Mouse (Mus musculus): ENCODE data around the gene Slc26a9. TPM values are rescaled to one million over a fixed set of nuclear protein-coding genes. Genes with fewer than 3 reads are reported as not detected.

Gene Slc26a9
- polyA plus RNA-seq, 1 experiment, result not detected

GRCm38 (mm10) chr1:131736494-131736893 lies 7.3 kb upstream of the Slc26a9 start:
- no peak for DNase-seq (ENCODE audit: low spot score)

GRCm38 (mm10) chr1:131737269-131737668 lies 6.6 kb upstream of the Slc26a9 start:
- peak; percentile 49 for DNase-seq (ENCODE audit: low spot score)

DNA sequence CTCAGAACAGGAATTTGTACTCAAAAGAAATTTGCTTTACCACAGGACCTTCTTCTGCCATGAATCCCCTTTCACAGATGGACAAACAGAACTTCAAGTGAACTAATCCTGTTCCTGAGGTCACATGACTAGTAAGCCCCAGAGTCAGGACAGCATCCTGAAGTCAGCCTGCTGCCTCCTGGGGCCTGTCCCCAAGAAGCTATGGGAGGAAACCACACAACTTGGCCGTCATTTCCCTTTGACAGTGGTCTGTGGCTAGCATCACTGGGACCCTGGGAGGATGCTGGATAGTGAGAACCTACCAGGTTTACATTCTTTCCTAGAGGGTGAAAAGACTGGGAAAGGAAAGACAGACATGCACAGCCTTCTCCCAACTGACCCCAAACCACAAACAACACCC lies 5.1 kb upstream of the Slc26a9 start:
- no peak for DNase-seq (ENCODE audit: low spot score)

GRCm38 (mm10) chr1:131739481-131740160 lies 4.2 kb upstream of the Slc26a9 start:
- no peak for DNase-seq (ENCODE audit: low spot score)

DNA sequence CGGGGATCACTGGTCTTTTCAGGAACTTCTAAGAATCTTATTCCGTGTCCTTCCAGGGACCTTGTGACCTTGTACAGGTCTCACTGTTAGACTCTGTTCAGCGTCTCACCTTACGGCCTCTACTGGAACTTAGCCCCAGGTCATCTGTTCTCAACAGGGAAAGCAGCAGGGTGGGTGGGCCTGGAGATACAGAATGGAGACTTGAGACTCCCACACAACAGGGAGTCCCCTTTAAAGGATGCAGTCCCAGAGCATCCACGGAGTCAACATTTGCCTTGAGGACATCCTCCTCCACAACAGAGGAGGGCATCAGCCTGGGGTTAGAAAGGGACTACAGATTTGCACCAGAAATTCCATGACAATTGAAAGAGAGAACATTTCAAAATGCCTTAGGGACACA lies 1.6 kb downstream of the Slc26a9 start:
- no peak for DNase-seq (ENCODE audit: low spot score)

DNA sequence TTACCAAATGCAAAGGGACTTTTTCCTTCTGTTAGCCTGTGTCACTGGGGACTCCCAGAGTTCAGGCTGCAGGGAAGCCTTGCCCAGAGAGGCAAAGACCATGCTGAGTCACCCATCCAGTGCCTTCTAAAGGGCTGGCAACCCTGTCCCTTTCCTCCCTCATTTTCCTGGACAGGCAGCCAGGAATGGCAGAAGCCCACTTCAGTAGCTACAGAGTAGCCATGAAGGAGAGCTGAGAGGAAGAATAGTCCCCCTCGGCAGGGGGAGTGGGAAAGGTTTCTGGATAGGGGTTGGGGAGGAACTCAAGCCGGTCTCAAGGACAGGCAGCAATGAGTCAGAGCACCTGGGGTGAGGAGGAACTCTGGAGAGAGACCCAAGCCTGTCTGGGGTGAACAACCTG lies 3.9 kb downstream of the Slc26a9 start:
- no peak for DNase-seq (ENCODE audit: low spot score)

GRCm38 (mm10) chr1:131748636-131749035 lies 4.8 kb downstream of the Slc26a9 start:
- no peak for DNase-seq (ENCODE audit: low spot score)

DNA sequence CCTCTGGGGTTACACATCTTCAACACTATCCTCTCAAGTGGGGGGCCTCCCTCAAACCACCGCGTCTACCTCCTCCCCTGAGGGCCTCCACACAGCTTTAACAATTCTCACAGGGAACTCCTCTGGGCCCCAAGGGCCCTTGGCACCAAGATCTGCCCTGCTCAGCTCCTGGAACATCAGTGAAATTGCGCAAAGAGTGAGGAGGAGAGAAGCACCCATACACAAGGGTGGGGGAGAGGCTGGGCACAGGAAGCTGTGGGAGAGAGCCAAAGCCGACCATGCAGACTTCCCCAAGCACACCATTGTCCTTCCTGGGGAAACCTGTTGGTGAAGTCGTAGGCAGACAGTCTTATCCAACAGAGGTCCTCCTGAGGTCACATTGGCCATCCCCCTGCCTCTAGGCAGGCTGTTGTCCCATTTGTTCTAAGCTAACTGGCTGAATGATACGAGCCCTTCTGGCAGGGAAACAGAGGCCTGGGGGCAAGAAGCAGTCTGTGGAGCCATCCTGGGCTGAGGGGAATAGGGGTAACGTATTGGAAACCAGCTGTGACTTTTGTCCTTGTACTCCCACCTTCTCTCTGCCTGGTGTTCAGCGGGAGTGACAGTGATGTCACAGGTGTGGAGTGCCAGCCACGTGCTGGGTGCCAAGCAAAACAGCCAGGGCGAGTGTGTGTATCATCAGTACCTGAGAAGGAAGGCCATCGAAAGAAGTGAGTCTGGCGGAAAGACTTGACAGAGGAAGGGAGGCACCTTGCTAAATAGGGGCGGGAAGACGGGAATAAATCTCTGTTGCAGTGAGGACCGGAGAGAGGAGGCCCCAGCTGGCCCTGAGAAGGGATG lies 6.1 kb downstream of the Slc26a9 start:
- DNase-seq (ENCODE audit: low spot score), result no peak

DNA sequence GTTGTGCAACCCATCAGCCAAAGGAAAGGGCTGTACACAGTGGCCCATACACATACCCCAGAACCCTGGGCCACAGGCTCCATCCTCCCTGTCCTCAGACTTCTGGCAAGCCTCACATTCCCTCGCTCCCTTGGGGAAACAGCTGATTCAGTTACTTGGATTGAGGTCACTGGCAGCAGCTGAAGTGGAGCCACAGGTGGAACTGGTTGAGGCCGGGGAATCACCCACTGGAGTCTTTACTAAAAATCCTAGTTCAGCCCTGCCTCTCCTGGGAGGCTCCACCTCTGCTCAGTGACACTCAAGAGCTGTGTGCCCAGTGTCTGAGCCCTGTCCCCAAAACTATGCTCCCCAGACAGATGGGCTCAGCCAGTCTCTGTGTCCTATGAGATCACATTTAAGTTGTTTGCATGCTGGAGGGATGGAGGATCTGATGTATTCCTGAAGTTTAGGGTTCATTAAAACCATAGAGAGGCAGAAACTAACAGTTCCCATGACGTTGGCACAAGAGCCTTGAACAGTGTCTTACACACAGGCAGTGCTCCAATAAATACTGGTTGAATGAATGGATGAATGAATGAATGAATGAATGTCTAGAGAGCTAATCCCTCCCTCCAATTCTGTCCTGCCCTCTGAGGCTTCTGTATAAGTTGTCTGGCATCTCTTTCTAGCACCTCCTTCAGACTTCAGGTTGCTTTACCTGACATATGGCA lies 7.5 kb downstream of the Slc26a9 start:
- DNase-seq (ENCODE audit: low spot score), result no peak

GRCm38 (mm10) chr1:131751891-131752311 lies 8.1 kb downstream of the Slc26a9 start:
- no peak for DNase-seq (ENCODE audit: low spot score)

DNA sequence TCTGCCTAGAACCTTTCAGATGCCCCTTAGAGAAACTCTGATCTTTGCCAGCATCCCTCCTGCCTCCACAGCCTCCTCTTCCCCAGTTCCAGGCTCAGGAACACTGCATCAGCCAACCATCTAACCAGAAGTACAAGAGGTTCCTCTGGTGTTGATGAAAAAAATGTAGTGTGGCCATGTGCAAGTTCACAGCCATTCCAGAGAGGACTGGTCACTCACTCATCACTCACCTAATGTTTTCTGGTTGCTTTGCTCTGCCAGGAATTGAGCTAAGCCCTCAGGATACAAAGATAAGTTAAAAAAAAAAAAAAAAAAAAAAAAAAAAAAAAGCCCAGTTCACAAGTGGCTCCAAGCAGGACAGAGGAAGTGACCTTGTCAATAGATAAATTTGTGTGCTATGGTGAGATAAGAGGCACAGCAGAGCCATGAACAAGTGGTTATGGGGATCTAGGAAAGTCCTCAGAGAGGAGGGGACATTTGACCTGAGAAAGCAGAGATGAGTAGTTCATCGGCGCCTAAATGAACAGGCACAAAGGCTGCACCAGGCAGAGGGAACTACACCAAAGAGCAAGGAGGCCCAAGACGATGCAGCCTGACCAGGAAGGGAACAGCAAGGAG lies 10.5 kb downstream of the Slc26a9 start:
- DNase-seq (ENCODE audit: low spot score), result no peak

GRCm38 (mm10) chr1:131754916-131755315 lies 11.1 kb downstream of the Slc26a9 start:
- no peak for DNase-seq (ENCODE audit: low spot score)

GRCm38 (mm10) chr1:131757211-131757610 lies 13.4 kb downstream of the Slc26a9 start:
- DNase-seq (ENCODE audit: low spot score), result no peak

GRCm38 (mm10) chr1:131758796-131759195 lies 15.0 kb downstream of the Slc26a9 start:
- no peak for DNase-seq (ENCODE audit: low spot score)

- DNase-seq (ENCODE audit: low spot score), result no peak
Observed at GRCm38 (mm10) chr1:131759667-131760427, 16.0 kb downstream of the Slc26a9 start.

GRCm38 (mm10) chr1:131760428-131760820 lies 16.6 kb downstream of the Slc26a9 start:
- no peak for DNase-seq (ENCODE audit: low spot score)

DNA sequence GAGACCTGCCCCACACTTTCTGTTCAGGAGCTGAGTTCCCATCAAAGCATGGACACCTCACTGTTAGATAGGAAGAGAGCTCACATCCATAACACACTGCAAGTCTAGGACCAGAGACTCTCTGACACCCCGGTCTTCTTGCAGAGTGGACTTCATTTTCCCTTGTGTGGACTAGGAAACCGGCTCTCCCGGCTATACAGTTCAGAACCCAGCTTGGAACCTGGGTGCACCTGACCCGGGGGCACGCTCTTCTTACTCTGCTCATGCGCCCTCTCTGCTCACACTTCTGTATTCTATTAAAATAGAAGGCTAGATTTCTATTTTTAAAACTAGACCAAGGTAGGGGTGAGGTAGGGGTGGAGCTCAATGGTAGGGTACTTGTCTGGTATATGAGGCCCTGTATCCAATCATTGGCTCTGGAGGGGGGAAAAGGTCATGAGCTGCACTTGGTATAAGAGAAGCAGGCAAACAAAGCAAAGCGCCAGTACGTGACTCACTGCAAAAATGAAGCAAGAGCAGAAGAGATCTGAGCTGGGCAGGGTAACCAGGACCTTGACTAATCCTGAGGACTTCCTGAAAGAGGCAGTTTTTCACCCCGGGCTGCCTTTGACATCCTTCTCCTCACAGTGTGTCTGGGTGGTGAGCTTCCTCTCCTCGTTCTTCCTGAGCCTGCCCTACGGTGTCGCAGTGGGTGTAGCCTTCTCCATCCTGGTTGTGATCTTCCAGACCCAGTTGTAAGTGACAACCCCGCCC lies 17.4 kb downstream of the Slc26a9 start:
- DNase-seq (ENCODE audit: low spot score), result no peak

DNA sequence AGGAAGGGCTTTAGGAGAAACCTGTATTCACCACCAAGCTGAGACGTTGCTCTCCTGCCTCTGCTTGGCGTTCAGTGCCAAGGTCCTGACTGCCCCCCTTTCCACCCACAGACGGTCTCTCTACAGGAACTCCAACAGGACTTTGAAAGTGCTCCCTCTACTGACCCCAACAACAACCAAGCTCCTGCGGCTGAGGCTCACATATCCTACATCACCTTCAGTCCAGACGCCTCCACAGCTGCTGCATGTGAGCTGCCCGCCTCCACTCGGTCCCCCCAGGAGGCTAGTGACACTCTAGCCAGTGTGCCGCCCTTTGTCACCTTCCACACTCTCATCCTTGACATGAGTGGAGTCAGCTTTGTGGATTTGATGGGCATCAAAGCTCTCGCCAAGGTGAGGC lies 19.9 kb downstream of the Slc26a9 start:
- DNase-seq (ENCODE audit: low spot score), result no peak

DNA sequence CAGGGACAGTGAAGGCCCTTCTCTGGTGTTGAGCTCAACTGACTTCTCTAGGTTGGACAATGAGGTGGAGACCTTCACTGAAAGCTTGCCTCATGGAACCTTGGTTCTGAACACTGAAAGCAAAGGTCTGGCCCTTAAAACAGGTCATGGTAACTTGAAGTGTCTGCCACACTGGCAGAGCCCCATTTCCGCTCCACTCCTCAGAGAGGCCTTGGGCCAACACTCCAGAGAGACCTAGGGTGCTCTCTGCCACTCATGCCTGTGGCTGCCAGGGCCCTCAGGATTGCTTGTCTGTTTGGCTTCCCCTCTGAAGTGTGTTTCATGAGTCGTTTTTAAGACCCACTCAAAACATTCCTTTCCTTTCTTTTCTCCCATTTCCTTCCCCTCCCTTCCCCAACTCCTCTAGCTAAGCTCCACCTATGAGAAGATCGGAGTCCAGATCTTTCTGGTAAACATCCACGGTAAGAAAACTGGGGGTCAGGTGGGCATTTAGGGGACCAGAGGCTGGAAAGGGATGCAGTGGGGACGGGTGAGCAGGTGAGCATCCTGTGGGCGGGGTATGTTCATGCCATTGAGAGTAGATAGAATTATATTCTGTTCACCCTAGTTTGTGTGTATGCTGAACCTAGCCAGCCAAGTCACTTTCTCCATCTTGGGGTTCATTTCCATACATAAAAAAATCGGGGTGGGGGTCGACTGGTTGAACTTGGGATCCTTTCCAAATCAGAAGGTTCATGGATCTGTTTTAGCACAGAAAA lies 20.9 kb downstream of the Slc26a9 start:
- DNase-seq (ENCODE audit: low spot score), result no peak
